Mouse (Mus musculus): Measurements from ENCODE around the gene Nuak1. TPM values are rescaled to one million over a fixed set of nuclear protein-coding genes. Genes with fewer than 3 reads are reported as not detected.

Nuak1 gene
- total and polyA plus RNA-seq, 3 experiments = 1.1 to 2.2 TPM; not detected in 1

DNA sequence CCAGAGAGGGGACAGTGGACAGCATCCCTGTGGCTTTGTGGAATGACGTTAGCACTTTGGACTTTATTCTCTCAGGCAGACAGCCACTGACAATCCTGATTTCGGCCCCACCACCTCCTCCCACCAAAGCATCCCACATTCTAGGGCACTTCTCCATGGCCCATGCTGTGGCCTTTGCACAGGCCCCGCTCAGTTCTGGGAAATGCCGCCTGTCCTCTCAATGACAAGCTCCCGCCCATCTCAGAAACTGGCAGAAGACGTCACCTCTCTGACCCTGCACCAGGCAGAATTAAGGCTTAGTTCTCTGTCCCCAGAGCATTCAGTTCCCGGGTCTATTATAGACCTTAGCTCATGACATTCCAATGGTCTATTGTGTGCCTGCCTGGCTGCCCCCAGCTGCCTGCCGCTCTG, 7.0 kb upstream of the Nuak1 start:
- no peak overlapping the region for H3K27ac ChIP-seq (ENCODE audit: control insufficient read depth, low read depth, low read length)
- H3K79me2 ChIP-seq (ENCODE audit: control insufficient read depth, insufficient read depth, low read length, poor library complexity) = no peaks in the 10 kb centered on the region
- H3K36me3 ChIP-seq (ENCODE audit: control insufficient read depth in 1 of 2, insufficient read depth in 2 of 2, low read length in 2 of 2) = no peaks in the 10 kb centered on the region
- H3K9ac ChIP-seq (ENCODE audit: control insufficient read depth, low read depth, low read length, poor library complexity, severe bottlenecking) = no peak overlapping the region
- H3K27me3 ChIP-seq (ENCODE audit: control insufficient read depth in 1 of 2, insufficient read depth in 2 of 2, low read length in 2 of 2) = peaks cover 0 to 2% of the 10 kb centered on the region in 2 experiments; a peak in 1 of 4 replicates
- H3K4me3 ChIP-seq (ENCODE audit: control insufficient read depth in 1 of 2, insufficient read depth in 1 of 2, low read depth in 2 of 2, low read length in 2 of 2) = no peak overlapping the region
- no peaks in the 10 kb centered on the region for H3K4me1 ChIP-seq (ENCODE audit: control insufficient read depth in 1 of 2, insufficient read depth in 2 of 2, low read length in 2 of 2)
- TF ChIP-seq RCOR1 (IDR thresholded peaks at IDR 0.05; ENCODE audit: low read depth, low read length) (no peak), NRF1 (IDR thresholded peaks at IDR 0.05; ENCODE audit: insufficient read depth, low read depth, low read length, poor library complexity, severe bottlenecking) (no peak), USF1 (IDR thresholded peaks at IDR 0.05; ENCODE audit: low read depth, low read length) (no peak), TBP (IDR thresholded peaks at IDR 0.05; ENCODE audit: low read depth, low read length) (no peak), EP300 (IDR thresholded peaks at IDR 0.05; ENCODE audit: low read depth in 1 of 2, low read length in 2 of 2) (no peak), ELF1 (IDR thresholded peaks at IDR 0.05; ENCODE audit: low read depth, low read length) (no peak), POLR2AphosphoS2 (IDR thresholded peaks at IDR 0.05; ENCODE audit: low read length) (no peak), ZKSCAN1 (IDR thresholded peaks at IDR 0.05; ENCODE audit: low read depth, low read length) (no peak)
- DNase-seq (ENCODE audit: low read depth, low spot score) = no peak
- H3K9me3 ChIP-seq (replicated peaks; ENCODE audit: insufficient read depth, low read length) = no peaks in the 10 kb centered on the region

DNA sequence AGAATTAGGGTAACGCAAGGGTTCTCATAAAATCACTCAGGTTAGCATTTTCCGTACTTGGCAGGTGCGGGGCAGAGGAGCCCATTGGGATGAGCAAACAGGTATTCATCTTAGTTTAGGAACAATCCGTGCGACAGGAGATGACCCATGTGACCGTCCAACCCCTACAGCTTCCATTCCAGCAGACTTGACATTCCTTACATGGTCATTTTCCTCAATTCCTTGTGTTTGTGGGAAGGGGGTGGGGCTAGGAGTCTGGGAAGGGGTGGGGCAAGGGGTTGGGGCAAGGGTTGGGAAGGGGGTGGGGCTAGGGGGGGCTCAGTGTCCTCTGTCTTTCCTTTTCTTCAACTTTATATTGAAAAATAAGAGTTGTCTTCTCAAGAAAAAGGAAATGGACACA, 6.3 kb upstream of the Nuak1 start:
- TF ChIP-seq NELFE (IDR thresholded peaks at IDR 0.05; ENCODE audit: low read depth, low read length) (no peak), MXI1 (IDR thresholded peaks at IDR 0.05; ENCODE audit: low read depth, low read length) (no peak), JUND (IDR thresholded peaks at IDR 0.05; ENCODE audit: low read depth, low read length) (no peak), CHD2 (IDR thresholded peaks at IDR 0.05; ENCODE audit: low read length) (no peak), ZC3H11A (IDR thresholded peaks at IDR 0.05; ENCODE audit: low read depth, low read length) (no peak), RCOR1 (IDR thresholded peaks at IDR 0.05; ENCODE audit: low read depth, low read length) (no peak), MYB (IDR thresholded peaks at IDR 0.05; ENCODE audit: low read depth, low read length) (no peak)
- no peak for DNase-seq (ENCODE audit: low read depth, low spot score)
- no peaks in the 10 kb centered on the region for H3K27me3 ChIP-seq (ENCODE audit: control insufficient read depth in 1 of 2, insufficient read depth in 2 of 2, low read length in 2 of 2)
- H3K9ac ChIP-seq (ENCODE audit: control insufficient read depth, low read depth, low read length, poor library complexity, severe bottlenecking) = no peak overlapping the region
- H3K27ac ChIP-seq (ENCODE audit: control insufficient read depth, low read depth, low read length) = no peak overlapping the region
- H3K4me3 ChIP-seq (ENCODE audit: control insufficient read depth in 1 of 2, insufficient read depth in 1 of 2, low read depth in 2 of 2, low read length in 2 of 2) = no peak overlapping the region
- no peaks in the 10 kb centered on the region for H3K9me3 ChIP-seq (replicated peaks; ENCODE audit: insufficient read depth, low read length)
- H3K4me1 ChIP-seq (ENCODE audit: control insufficient read depth in 1 of 2, insufficient read depth in 2 of 2, low read length in 2 of 2) = peaks cover 0 to 4% of the 10 kb centered on the region in 2 experiments; a peak in 2 of 4 replicates
- H3K79me2 ChIP-seq (ENCODE audit: control insufficient read depth, insufficient read depth, low read length, poor library complexity) = no peaks in the 10 kb centered on the region
- peaks cover 0 to 5% of the 10 kb centered on the region in 2 experiments; a peak in 2 of 4 replicates for H3K36me3 ChIP-seq (ENCODE audit: control insufficient read depth in 1 of 2, insufficient read depth in 2 of 2, low read length in 2 of 2)

DNA sequence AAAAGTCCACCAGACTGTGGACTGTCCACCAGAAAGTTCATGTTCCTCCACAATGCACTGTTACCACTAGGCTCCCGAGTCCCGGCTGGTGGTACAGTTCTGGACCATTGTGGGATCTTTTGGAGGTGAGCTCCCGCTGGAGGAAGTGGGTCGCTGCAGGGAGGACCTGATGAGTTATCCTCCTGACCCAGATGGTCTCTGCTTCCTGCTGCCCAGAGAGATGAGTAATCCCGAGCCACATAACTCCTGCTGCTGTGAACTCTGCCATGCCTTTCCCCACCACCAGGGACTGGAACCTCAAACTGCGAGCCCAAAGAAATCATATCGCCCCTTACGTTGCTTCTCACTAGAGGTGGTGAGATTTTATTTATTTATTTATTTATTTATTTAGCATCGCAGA, 4.0 kb upstream of the Nuak1 start:
- Histone ChIP-seq H3K4me1 (ENCODE audit: control insufficient read depth in 1 of 2, insufficient read depth in 2 of 2, low read length in 2 of 2) (peaks cover 0 to 9% of the 10 kb centered on the region in 2 experiments; a peak in 2 of 4 replicates), H3K9me3 (replicated peaks; ENCODE audit: insufficient read depth, low read length) (no peaks in the 10 kb centered on the region), H3K27me3 (ENCODE audit: control insufficient read depth in 1 of 2, insufficient read depth in 2 of 2, low read length in 2 of 2) (peaks cover 0 to 4% of the 10 kb centered on the region in 2 experiments; a peak in 2 of 4 replicates), H3K27ac (ENCODE audit: control insufficient read depth, low read depth, low read length) (no peak overlapping the region), H3K36me3 (ENCODE audit: control insufficient read depth in 1 of 2, insufficient read depth in 2 of 2, low read length in 2 of 2) (peaks cover 0 to 7% of the 10 kb centered on the region in 2 experiments; a peak in 2 of 4 replicates), H3K9ac (ENCODE audit: control insufficient read depth, low read depth, low read length, poor library complexity, severe bottlenecking) (no peak overlapping the region), H3K79me2 (ENCODE audit: control insufficient read depth, insufficient read depth, low read length, poor library complexity) (peaks cover 1% of the 10 kb centered on the region; the same call in 1 of the 2 replicates), H3K4me3 (ENCODE audit: control insufficient read depth in 1 of 2, insufficient read depth in 1 of 2, low read depth in 2 of 2, low read length in 2 of 2) (no peak overlapping the region)
- peak; percentile 26 for DNase-seq (ENCODE audit: low read depth, low spot score)
- TF ChIP-seq MEF2A (IDR thresholded peaks at IDR 0.05; ENCODE audit: extremely low read depth, insufficient replicate concordance, low read depth, low read length, poor library complexity, severe bottlenecking) = no peak
- TF ChIP-seq TAL1 (IDR thresholded peaks at IDR 0.05; ENCODE audit: low read length) = peak; percentile 31
